Mouse (Mus musculus) v-Abl transformed pro-B cells (cell line): ENCODE results near the gene Bmp2k.

ENCODE experiments used
- in situ Hi-C, 2 experiments: fragments of 400-800 bp; cut with MboI; formaldehyde crosslinking; loops; one replicate each; pipeline ENCODE4 v1.15.1; 2025; ENCODE audit not compliant: unreplicated experiment in 2 of 2

Bmp2k gene

GRCm38 (mm10) chr5:97089426-97089825 lies 91.9 kb downstream of the Bmp2k start:
- in situ Hi-C loops = no loop called here

GRCm38 (mm10) chr5:97090034-97090784 lies 92.7 kb downstream of the Bmp2k start:
- in situ Hi-C loops = no loop called here

- in situ Hi-C loops = no loop called here
These were observed 95.5 kb downstream of the Bmp2k start for GRCm38 (mm10) chr5:97092970-97093369.

GRCm38 (mm10) chr5:97095335-97095734 lies 97.8 kb downstream of the Bmp2k start:
- in situ Hi-C loops = no loop called here

GRCm38 (mm10) chr5:97097631-97098041 lies 100.1 kb downstream of the Bmp2k start:
- in situ Hi-C loops = no loop called here

- in situ Hi-C loops = loop anchor here in 1 of 2 experiments (25.0 kb wide), 1 partner anchor 838 kb away; no protein-coding TSS in a partner anchor
These were observed 102.5 kb downstream of the Bmp2k start for GRCm38 (mm10) chr5:97099954-97100353.

GRCm38 (mm10) chr5:97108333-97108732 lies 110.8 kb downstream of the Bmp2k start:
- in situ Hi-C loops = loop anchor here in 1 of 2 experiments (25.0 kb wide), 1 partner anchor 846 kb away; no protein-coding TSS in a partner anchor

GRCm38 (mm10) chr5:97110133-97110532 lies 112.6 kb downstream of the Bmp2k start:
- in situ Hi-C loops = loop anchor here (10.0 to 25.0 kb wide), 2 partner anchors 195 to 848 kb away; no protein-coding TSS in a partner anchor

- in situ Hi-C loops = loop anchor here (10.0 to 25.0 kb wide), 2 partner anchors 196 to 848 kb away; no protein-coding TSS in a partner anchor
These were observed 113.2 kb downstream of the Bmp2k start for GRCm38 (mm10) chr5:97110697-97111096.

GRCm38 (mm10) chr5:97111207-97111910 lies 113.9 kb downstream of the Bmp2k start, which contains the start of gene Paqr3:
Gene Paqr3, minus strand, starts transcription at chr5:97111596.
- in situ Hi-C loops = loop anchor here (10.0 to 25.0 kb wide), 2 partner anchors 197 to 849 kb away; no protein-coding TSS in a partner anchor

- in situ Hi-C loops = loop anchor here (5.0 to 25.0 kb wide), 7 partner anchors 820 to 1742 kb away; partner anchors contain the start of gene Cfap299 (in 2 of the 2)
These were observed 127.5 kb downstream of the Bmp2k start for GRCm38 (mm10) chr5:97124977-97125376.

- in situ Hi-C loops = loop anchor here (5.0 to 10.0 kb wide), 4 partner anchors 819 to 1739 kb away; partner anchors contain the start of gene Cfap299 (in 2 of the 2)
These were observed 128.0 kb downstream of the Bmp2k start for GRCm38 (mm10) chr5:97125459-97125970.

GRCm38 (mm10) chr5:97126005-97126404 lies 128.5 kb downstream of the Bmp2k start:
- in situ Hi-C loops = loop anchor here (5.0 to 10.0 kb wide), 4 partner anchors 819 to 1739 kb away; partner anchors contain the start of gene Cfap299 (in 2 of the 2)

GRCm38 (mm10) chr5:97127284-97127683 lies 129.8 kb downstream of the Bmp2k start:
- in situ Hi-C loops = loop anchor here (5.0 to 10.0 kb wide), 4 partner anchors 818 to 1738 kb away; partner anchors contain the start of gene Cfap299 (in 2 of the 2)

- in situ Hi-C loops = loop anchor here (5.0 to 10.0 kb wide), 4 partner anchors 816 to 1736 kb away; partner anchors contain the start of gene Cfap299 (in 2 of the 2)
These were observed 131.0 kb downstream of the Bmp2k start for GRCm38 (mm10) chr5:97128242-97129226.

- in situ Hi-C loops = loop anchor here (5.0 to 10.0 kb wide), 4 partner anchors 815 to 1735 kb away; partner anchors contain the start of gene Cfap299 (in 2 of the 2)
These were observed 132.1 kb downstream of the Bmp2k start for GRCm38 (mm10) chr5:97129589-97129988.

GRCm38 (mm10) chr5:97135331-97135730 lies 137.8 kb downstream of the Bmp2k start:
- in situ Hi-C loops = no loop called here
